Mouse (Mus musculus) spleen, postnatal 36 days (tissue): ENCODE data around the gene Grid1.

Experiments
- DNase-seq, 2 experiments: peaks; one replicate each; pipeline ENCODE4 v3.0.0; 2022; ENCODE audit warnings: low spot score in 2 of 2, mixed read lengths in 1 of 2

The Grid1 gene

DNA sequence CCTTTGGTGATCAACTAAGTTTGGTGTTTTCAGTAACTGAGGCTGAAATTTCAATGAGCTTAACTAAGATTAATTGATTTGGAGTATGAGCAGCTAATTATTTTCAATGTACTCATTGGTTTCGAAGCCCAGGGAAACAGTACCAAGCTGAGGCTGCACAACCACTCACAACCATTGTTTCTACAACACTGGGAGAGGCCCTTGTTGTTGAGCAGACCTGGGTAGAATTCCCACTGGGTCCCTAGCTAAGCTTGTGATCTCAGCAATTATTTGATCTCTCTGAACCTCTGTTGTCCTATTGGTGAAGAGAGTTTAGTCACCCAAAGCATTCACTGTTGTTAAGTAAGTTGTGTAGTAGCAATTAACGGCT is 293.4 kb downstream of the Grid1 start:
- DNase-seq: no peak

DNA sequence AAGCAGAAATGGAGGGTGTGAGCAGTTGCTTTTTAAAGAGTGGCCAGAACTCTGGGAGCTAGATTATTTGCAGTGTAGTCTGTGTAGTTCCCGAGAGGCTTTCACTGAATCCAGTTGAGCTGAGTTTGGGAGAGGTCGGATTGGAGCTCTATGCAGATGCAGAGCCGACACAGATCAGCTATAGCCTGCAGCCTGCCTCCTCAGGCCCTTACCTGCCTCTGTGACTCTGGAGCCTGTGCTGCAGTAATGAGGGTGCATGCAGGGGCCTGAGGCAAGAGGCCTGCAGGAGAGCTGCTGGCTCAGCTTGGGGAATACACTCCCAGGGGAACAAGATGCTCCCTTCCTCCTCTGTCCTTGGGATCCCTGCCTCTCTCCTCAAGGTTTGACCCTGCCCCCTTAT is 296.0 kb downstream of the Grid1 start:
- DNase-seq: no peak

DNA sequence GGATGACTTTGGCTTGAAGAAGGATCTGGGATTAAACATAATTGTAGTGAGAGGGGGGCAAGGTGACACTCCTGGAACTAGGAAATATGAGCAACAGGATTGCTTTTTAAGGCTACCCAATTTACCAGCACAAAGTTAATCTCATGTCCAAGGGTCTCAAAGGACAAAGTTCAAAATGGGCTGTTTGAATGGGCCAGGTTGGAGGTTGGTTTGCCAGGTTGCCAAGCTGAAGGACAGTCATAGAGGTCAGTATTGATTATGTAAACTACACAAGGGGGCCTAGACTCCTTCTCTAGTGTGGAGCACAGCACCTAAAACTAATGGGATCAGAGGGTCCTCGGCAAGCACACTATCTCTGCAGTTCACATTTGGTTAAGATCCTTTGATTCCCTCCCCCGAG is 300.2 kb downstream of the Grid1 start:
- no peak for DNase-seq

DNA sequence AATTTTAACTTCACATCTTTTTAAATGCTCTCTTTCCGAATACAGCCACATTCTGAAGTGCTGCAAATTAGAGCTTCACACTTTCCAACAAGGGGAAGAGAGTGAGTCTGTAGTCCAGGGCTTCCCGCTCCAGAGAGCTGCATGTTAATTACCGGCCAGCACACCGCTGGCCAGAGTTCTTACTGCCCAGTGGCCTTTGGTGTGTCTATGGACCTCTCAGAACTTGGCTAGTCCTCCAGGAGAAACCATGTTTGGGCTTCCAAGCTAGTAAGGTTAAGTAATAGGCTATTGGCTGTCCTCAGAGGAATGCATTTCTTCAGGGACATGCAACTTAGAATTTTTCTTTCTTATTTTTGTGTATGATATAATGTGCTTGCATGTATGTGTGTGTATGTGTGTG is 301.0 kb downstream of the Grid1 start:
- no peak for DNase-seq

DNA sequence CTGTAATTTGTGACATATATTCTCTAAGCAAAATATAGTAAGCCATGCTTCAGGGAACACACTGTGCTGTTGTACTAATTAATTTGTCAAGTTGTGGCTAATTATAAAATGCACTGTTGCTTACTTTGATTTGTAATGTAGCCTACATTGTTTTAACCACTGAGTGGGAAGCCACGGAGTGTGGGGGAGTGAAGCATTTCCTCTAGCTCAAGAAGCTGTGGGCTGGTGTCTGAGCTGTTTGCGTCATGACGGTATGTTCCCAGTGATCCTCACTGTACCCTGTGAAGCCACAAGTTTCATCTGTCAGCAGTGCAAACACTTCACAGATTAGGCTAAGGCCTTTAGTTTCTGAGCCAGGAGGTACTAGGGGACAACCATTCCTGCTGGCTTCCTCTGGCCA is 302.2 kb downstream of the Grid1 start:
- no peak for DNase-seq

DNA sequence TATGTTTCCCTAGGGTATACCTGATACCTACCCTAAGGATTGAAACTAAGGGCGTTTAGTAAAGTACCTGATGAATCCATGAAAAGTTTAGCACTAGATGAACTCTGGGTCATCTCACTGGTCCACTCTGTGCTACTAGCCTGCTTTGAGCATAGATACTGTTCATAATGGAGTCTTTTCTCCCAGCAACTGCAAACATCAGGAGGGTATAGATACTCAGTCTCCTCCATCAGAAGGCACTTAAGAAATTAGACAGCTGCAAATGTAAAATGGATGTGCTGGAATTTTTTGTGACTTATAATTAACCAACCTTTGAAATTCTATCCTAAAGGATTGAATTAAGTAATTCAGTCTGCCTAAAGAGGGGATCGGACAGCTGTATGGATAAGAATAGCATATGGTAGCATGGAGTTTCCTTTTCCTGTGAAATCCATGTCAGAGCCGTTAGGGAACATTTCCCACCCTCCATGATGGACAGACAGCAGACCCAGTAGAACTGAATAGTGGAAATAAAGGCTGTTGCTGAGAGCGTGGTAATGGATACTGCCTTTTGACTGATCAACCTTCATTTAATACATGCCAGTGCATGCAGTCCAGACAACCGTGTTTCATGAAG is 303.5 kb downstream of the Grid1 start:
- no peak for DNase-seq

DNA sequence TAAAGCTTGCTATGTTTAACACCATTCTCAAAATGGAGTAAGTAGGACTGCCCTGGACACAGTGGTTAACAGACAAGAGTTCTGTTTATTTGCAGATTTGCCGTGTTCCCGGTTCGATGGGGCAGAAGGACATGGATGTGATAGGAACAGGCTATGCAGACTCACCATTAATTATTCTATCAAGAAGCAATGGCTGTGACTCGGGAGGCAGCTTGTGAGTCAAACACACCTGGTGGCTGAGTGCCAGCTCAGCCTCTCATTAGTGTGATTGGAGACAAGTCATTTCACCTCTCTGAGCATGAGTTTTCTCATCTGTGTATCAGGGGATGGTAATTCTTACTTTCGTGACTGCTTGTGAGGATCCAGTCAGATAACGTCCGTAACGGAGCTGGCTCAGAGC is 307.7 kb downstream of the Grid1 start:
- DNase-seq: no peak

DNA sequence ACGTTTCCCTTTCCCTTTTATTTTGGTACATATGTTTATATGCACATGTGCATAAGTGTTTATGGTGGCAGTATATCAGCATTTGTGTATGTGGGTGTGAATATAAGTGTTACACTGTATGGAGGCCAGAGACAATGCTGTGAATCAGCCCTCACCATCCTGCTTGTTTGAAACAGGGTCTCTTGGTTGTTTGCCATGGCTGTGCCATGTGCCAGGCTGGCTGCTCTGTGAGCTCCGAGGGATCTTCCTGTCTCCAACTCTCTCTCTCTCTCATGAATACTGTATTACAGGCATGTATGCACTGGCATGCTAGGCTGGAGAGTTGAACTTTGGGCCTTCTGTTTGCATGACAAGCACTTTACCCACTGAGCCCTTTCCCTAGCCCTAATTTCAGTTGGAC is 315.1 kb downstream of the Grid1 start:
- DNase-seq: no peak

DNA sequence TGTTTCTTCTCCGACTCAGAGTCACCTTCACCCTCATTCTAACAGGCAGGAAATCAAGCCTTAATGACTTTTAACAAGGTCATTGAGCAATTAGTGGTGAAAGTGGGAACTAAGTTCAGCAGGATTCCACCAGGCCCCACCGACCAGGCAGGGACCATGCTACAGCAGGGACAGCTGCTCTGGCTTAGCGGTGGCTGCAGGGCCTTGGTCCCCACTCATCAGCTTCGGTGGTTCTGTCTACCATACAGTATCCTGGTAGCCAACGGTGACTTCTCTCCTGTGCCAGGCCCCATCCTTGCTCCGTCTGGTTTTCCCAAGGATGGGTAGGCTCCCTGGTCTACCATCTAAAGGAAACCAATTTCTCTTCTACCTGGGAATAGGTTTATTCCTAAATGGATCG is 318.2 kb downstream of the Grid1 start:
- no peak for DNase-seq

DNA sequence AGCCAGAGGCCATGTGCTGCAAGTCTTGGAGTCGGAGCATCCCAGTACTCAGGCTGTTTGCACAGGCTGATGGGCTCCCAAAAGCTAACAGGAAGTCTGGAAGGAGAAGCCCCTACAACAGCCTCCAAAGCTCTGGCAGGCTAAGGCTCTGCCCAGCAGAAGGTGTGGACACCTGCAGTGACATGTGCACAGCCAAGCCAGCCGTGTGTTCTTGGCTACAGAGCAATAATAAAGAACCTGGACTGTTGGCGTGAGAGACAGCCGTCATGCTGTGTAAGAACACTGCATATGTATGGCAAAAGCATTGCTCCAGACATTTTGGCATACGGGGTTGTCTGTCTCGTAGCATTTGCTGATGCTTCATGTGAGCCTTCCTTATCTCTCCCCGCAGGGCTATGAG is 319.9 kb downstream of the Grid1 start:
- DNase-seq: no peak

DNA sequence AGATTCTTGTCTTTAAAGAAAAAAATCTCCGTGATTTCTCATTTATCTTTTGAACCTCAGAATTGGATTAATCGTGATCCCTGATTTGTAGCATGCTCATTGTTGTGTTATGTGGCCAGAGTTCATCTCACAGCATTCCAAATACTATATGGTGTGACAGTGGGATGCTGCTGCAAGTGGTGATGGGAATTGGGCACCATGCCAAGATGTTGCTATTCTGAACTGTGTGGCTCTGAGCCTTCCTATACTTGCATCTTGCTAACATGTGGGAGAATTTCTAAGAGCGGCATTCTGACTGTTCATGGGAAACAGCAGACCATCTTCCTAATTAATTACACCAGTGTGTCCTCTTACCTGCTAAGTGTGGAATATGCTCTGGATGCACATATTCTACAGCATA is 332.5 kb downstream of the Grid1 start:
- DNase-seq: no peak

DNA sequence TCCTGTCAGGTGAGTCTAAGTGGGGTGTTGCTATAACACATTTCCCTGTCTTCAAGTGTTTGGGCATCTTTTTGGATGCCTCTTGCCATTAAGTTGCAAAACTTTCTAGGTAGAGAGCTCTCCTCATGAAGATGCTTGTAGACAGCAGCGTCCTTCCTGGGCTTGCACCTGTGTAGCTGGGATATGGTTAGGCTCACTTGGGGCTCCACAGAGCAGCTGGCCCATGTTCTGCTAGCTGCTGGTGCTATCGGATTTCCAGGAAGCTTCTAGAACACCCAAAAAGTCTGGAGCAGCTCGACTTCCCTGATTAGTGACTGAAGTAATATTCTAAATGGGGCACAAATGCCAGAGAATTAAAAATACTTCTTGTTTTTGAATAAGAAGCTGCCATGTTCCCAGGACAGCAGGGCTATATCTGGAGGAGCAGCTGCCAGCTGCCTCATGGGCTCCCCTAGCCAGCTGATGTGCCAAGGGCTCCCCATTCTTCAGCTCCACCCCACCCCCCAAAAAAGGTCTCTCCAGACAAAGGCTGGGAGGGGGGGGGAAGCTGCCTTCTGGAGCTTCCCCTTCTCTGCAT is 333.9 kb downstream of the Grid1 start:
- DNase-seq: no peak

DNA sequence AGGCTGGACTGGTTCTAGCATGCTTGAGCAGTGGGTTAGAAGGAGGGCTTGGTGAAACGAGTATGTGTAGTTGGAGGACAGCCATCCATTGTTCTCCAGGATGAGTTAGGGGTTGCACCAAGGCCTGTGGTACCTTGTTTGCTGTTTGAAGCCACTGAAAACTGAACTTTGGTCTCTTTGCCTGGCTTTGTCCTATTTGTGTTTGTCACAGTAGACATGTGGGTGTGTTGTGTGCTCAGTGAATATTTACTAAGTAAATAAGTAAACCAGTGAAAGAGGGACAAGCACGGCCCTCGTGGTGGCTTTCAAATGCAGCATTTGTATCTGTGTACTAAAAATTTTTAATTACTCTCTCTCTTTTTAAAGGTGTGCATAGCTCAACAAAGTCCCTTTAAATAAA is 334.5 kb downstream of the Grid1 start:
- DNase-seq: no peak

DNA sequence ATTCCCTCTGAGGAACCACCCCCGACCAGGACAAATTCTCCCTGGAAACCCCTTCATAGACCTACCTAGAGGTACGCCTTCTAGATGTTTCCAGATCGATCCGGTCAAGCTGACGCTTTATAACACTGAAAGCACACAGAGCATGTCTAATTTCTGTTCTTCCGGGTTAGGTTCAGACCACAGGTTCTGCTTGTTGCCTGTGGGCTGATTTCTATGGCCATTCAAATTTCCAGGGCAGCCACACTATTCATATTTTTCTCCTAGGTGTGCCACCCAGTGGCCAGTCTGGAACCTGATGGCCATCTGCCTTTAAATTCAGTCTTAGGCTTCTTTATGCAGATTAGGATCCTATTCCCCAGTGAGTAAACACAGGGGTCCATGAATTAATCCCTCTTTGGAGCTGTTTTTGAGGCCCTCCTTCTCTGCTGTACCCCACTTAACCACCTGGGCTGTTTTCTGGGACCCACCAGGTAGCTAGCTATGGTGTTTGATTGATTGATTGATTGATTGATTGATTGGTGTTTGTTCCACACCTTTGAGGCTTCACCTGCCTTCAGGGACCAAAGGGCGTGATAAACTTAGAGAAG is 337.3 kb downstream of the Grid1 start:
- DNase-seq: no peak

DNA sequence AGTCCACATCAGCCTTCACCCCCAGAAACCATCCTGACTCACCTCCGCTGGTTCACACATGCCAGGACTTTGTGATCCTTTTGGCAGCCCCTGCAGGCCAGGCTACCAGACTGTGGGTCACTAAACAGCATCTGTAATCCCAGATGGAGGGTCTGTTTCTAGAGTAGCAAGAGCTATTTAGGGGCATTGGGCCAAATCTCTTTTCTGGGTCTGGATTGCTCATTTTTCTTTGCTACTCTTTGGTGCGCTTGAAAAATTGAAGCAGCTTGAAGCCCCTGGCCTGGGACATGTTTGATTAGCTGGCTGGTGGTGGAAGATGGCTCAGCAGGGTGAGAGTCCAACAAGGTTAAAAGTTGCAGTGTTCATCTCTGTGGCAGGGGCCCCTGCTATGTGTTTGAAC is 339.4 kb downstream of the Grid1 start:
- no peak for DNase-seq

DNA sequence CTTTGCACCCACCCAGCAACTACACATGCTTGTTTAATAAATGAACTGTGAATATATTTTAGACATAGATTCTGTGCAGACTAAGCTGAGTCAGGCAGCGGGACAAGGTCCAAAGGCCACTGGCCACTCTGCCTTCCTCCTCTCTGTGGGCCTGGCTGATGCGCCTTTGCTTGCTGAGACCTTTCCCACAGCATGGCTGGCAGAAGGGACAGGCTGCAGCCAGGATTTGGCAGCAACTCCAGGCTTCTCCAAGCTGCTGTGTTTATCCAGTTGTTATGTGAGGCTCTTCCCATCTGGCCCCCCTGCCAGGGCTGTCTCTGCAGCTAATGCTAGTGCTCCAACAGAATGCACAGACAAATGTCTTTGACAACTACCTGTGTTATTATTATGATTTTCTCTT is 347.5 kb downstream of the Grid1 start:
- DNase-seq: no peak

DNA sequence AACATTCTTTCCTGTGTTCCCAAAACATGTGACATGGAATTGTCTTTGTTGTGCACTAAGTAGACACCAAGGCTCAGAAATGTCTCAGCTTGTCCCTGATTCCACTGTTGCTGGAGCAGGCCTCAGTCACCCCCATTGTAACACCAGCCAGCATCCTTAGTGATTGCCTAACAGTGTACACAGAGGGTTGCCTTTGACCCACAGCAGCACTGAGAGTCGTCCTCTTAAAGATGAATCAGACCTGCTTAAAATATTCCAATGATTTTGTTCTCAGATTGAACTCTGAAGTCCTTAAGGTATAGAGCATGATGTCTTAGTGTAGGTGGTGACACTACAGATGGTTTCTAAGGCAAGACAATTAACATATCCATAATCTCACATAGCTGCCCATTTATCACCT is 354.0 kb downstream of the Grid1 start:
- DNase-seq: no peak

DNA sequence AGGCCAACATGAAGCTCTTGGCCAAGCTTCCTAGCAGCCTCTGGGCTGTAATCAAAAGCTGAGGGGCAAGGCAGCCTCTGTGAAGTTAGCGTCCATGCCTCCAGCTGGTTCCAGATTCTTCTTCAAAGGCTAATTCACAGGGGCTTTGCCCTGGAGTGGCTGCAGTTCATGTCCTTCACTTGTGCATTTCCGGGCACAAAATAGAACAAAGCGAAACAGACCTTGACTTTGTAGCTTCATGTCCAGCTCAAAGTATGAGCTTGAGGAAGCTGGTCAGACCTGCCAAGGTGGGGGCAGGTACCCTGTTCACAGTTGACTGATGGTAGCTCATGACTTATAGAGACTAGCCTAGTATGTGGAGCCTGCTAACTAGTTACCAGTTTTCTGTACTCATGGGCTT is 356.1 kb downstream of the Grid1 start:
- no peak for DNase-seq

DNA sequence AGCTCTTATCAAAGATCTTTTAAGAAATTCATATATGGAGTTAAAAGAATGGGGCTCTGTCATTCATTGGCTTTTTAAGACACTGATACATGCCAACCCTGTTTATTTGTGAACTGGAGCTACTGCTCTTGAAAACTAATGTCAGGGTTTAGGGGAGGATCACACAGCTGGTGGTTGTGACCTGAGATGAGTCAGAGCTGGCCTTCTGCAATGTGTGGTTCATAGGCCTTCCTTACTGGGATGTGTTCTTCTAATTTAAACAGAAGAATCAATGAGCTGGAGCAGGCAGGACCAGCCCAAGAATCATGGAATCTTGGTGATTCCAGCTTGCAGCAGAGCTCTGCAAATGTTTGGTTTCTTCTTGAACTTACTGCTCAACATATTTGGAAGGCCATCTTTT is 359.2 kb downstream of the Grid1 start:
- no peak for DNase-seq

DNA sequence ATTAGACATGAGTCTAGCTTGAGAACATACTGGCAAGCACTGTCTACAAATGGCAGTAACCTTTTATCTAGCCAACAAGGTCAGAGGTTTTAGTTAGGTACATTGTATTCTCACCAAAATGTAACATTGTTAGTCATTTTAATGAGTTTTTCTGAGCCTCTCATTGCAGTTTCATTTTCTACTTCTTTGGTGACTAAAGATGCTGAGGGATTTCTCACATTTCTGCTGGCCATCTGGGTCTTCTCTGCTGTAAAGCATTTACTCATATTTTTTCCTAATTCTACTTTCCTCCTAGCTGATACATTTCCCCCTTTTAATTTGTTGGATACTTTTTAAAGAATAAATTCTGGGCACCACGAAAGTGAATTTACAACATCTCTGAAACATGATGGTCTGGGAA is 365.5 kb downstream of the Grid1 start:
- no peak for DNase-seq

DNA sequence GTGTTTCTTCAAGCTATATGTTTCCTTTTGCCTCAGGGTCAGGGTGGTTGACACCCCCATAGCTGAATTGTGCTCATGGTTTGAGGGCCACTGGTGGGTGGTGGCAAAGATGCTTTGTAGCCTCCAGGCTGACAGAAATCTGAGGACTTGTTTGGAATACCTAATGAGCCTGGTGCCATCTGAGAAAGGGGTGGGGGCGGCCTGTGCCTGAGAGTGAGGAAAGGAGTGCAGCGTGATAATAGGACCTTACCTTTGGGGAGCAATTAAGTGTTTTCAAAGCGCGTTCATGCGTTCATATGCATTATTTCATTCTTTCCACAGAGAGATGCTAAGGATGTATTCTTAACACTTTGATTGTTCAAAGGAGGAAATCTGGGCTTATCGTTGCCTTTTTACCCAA is 372.3 kb downstream of the Grid1 start:
- no peak for DNase-seq

DNA sequence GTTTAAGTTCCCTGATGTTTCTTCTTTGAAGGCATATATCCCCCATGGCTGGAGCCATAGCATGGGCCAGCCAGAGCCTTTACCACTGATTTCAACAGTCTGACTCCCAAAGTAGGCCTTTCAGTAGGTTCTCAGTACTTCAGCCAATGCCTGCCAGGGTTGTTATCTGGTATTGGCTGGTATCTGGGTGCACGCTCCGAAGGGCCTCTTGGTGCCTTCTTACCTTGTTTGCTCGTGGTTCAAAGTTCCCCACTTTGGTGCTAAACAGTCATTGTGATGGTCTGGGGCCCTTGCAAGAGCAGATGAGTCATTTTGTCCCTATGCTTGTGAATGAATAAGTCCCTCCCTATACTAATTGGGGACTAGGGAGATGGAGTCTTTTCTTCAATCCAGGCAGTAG is 377.5 kb downstream of the Grid1 start:
- no peak for DNase-seq

DNA sequence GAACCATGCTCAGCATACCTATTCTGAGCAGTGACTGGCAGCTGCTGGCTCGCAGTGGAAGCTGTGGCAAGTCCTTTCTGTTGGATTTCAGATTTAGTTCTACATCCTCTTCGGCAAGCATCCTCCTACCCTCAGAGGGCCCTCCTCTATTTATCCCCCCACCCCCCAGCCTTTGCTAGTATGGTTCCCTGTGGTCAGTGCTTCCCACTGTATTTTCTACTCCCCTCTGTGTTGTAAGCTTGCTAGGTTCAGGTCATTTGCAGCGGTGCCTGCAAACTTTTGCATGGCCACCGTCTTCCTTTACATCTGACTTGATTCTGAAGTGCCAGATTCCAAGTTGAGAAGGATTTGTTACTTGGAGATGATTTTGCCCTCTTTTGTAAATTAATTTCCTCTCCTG is 378.5 kb downstream of the Grid1 start:
- DNase-seq: no peak

DNA sequence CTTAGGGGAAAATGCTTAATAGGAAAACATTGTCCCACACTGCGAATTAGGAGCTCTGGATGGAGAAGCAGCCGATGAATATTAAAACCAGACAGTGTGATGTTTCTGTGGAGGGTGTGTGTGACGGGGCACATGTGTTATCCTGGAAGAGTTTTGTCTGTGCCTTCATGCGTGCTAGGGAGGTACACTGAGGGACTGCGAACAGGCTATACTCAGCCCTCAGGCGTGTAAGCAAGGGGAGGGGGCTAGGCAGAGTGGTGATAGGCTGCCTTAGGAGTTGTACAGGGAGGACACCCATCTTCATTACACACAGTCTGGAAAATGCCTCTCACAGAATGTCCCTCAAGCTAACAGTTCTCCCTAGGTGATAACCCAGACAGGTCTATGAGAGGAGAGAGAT is 379.0 kb downstream of the Grid1 start:
- DNase-seq: no peak
